In the genomic region with DNA sequence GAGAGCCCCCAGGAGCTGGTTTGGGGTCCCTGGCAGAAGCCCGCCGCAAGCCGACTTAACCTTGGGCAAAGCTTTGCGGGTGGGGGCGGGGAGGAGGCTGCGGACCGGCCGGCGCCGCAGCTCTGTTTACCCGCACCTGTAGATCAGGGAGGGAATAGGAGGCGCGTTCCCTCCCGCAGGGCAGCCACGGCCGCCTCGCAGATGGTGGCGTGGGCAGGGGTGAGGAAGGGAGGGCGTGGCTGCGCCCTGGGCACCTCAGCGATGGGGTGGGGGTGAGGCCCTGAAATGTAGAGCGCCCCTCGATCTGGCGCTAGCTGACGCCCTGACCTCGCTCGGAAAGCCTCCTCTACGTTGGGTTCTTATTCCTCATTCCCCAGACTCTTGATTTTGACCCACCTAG, we compare ENCODE assay signal across 8 mouse cellular contexts. TPM values are rescaled to one million over a fixed set of nuclear protein-coding genes. Genes with fewer than 3 reads are reported as not detected.
DNase-seq lines count a peak whose midpoint lies in the region; ATAC-seq and TF ChIP-seq lines count a peak whose summit lies in the region.

No protein-coding gene starts in this region.

- H3K4me3 ChIP-seq in kidney, postnatal 0 days (replicated peaks; ENCODE audit: low read depth, low read length) = peak overlapping the region; percentile 51
- peak overlapping the region; percentile 63 for H3K4me3 ChIP-seq in embryonic facial prominence, embryonic 13.5 days
- peak overlapping the region; percentile 65 for H3K4me3 ChIP-seq in midbrain, embryonic 13.5 days (replicated peaks)

- H3K9me3 ChIP-seq in kidney, postnatal 0 days (replicated peaks; ENCODE audit: low read length) = no peaks in the 10 kb centered on the region
- H3K9me3 ChIP-seq in embryonic facial prominence, embryonic 13.5 days = no peaks in the 10 kb centered on the region
- no peaks in the 10 kb centered on the region for H3K9me3 ChIP-seq in midbrain, embryonic 13.5 days

- H3K36me3 ChIP-seq in kidney, postnatal 0 days (ENCODE audit: insufficient read depth, low read length) = no peaks in the 10 kb centered on the region
- H3K36me3 ChIP-seq in embryonic facial prominence, embryonic 13.5 days = no peaks in the 10 kb centered on the region
- no peaks in the 10 kb centered on the region for H3K36me3 ChIP-seq in midbrain, embryonic 13.5 days

- no peak for DNase-seq in kidney, postnatal 0 days (ENCODE audit: low spot score)
- no peak for DNase-seq in kidney, adult 9 months
- peak; percentile 32 for DNase-seq in ZHBTc4 (ENCODE audit: low read depth, low spot score)
- no peak for DNase-seq in frontal cortex, postnatal 14 days (ENCODE audit: low spot score in 2 of 2)
- DNase-seq in embryo, embryonic 9.5 days (ENCODE audit: extremely low spot score) = no peak

- peaks cover 8% of the 10 kb centered on the region; the same call in 1 of the 2 replicates for H3K4me1 ChIP-seq in kidney, postnatal 0 days (replicated peaks; ENCODE audit: insufficient read depth, low read length)
- peaks cover 16% of the 10 kb centered on the region for H3K4me1 ChIP-seq in embryonic facial prominence, embryonic 13.5 days
- peaks cover 54% of the 10 kb centered on the region for H3K4me1 ChIP-seq in midbrain, embryonic 13.5 days (replicated peaks)

- peak overlapping the region; percentile 99 for H3K4me2 ChIP-seq in kidney, postnatal 0 days (ENCODE audit: low read length)
- H3K4me2 ChIP-seq in embryonic facial prominence, embryonic 13.5 days = peak overlapping the region; percentile 98
- H3K4me2 ChIP-seq in midbrain, embryonic 13.5 days (replicated peaks) = peak overlapping the region; percentile 83

- H3K27me3 ChIP-seq in kidney, postnatal 0 days (ENCODE audit: insufficient read depth, low read length) = peaks cover 3% of the 10 kb centered on the region; the same call in 1 of the 2 replicates
- peaks cover 72% of the 10 kb centered on the region for H3K27me3 ChIP-seq in embryonic facial prominence, embryonic 13.5 days
- H3K27me3 ChIP-seq in midbrain, embryonic 13.5 days = peaks cover 28% of the 10 kb centered on the region

- no peak for TF ChIP-seq CTCF in kidney, postnatal 0 days (IDR thresholded peaks at IDR 0.05; ENCODE audit: low read depth)

- H3K27ac ChIP-seq in kidney, postnatal 0 days = no peak overlapping the region
- no peak overlapping the region for H3K27ac ChIP-seq in embryonic facial prominence, embryonic 13.5 days
- H3K27ac ChIP-seq in midbrain, embryonic 13.5 days = peak overlapping the region; percentile 94

- ATAC-seq in kidney, postnatal 0 days (replicated peaks; ENCODE audit: low FRiP score, low read depth) = no peak
- no peak for ATAC-seq in embryonic facial prominence, embryonic 13.5 days (ENCODE audit: insufficient number of reproducible peaks, insufficient read depth, low FRiP score, low TSS enrichment, low read depth)
- peak; percentile 29 for ATAC-seq in inflammation-experienced regulatory T-cells, adult 6 months
- ATAC-seq in midbrain, embryonic 13.5 days = 0 out of 2 replicates have a peak, but pooled peaks have one; percentile 0

- H3K9ac ChIP-seq in kidney, postnatal 0 days (ENCODE audit: low read depth, low read length) = peak overlapping the region; percentile 63
- peak overlapping the region; percentile 76 for H3K9ac ChIP-seq in embryonic facial prominence, embryonic 13.5 days
- peak overlapping the region; percentile 82 for H3K9ac ChIP-seq in midbrain, embryonic 13.5 days (replicated peaks)

- WGBS in kidney, postnatal 0 days = 2% methylated on average over 28 of the region's 28 CpGs
- 1% methylated on average over 28 of the region's 28 CpGs for WGBS in embryonic facial prominence, embryonic 13.5 days
- under 1% methylated on average over 27 of the region's 28 CpGs for WGBS in midbrain, embryonic 13.5 days

RNA-seq across cellular contexts. Expression of a gene that starts 1.4 kb away (rescaled TPM):
- polyA plus RNA-seq in kidney, postnatal 0 days (2015; fragmentation: Nextera tagmentation; extraction: Ambion mirVana) = 22.0 and 24.2 TPM in 2 replicates
- polyA plus RNA-seq in embryonic facial prominence, embryonic 13.5 days (2015; fragmentation: Nextera tagmentation; extraction: Ambion mirVana) = 7.2 and 7.3 TPM in 2 replicates
- polyA plus RNA-seq in inflammation-experienced regulatory T-cells, adult 6 months (2017; shearing (Covaris generic)) = 1 to 10 TPM; 1.5 to 8.7 (median 8.0) TPM
- 51.8 TPM in 2 replicates for polyA plus RNA-seq in midbrain, embryonic 13.5 days (2015; fragmentation: Nextera tagmentation; extraction: Ambion mirVana)

Comparison
In these comparisons a context has a peak if more than half of its experiments do, and no peak if none do; other contexts are left out.
1. ATAC-seq: peak in inflammation-experienced regulatory T-cells, adult 6 months (single experiment) and midbrain, embryonic 13.5 days (single experiment); none in kidney, postnatal 0 days (single experiment) and embryonic facial prominence, embryonic 13.5 days (single experiment).
2. Peak in every context shown above with its lines, with median percentiles within 50 percentile points of each other: H3K4me2 ChIP-seq, H3K4me3 ChIP-seq and H3K9ac ChIP-seq.